Mouse (Mus musculus): Measurements from ENCODE around the gene Camk1d. TPM values are rescaled to one million over a fixed set of nuclear protein-coding genes. Genes with fewer than 3 reads are reported as not detected.

Gene Camk1d
- polyA plus RNA-seq, 1 experiment from 2014 or later = 2.4 TPM

DNA sequence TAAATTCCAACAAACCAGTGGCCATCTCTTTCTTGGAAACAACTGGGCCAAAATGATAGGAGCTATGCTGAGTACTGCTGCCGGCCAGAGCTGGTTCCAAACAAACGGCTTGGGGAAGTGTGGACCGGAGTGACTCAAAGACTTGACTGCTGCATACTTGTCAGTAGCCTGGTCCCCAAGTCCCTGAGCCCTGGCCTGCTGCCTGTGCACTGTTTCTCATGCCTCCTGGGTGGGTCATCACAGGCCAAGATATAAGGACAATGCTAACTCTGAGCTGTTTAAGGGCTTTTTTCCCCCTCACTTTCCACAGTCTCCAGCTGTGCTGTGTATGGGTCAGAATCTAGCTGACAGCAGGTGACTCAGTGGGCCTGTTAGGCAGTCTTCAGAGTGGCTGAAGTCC lies 409.2 kb downstream of the Camk1d start:
- Histone ChIP-seq H3K27me3 (no peaks in the 10 kb centered on the region), H3K4me3 (no peak overlapping the region), H3K27ac (no peak overlapping the region), H3K9me3 (replicated peaks) (no peaks in the 10 kb centered on the region), H3K36me3 (no peaks in the 10 kb centered on the region), H3K4me1 (replicated peaks) (no peaks in the 10 kb centered on the region), H3K9ac (no peak overlapping the region), H3K4me2 (no peak overlapping the region)
- no peak for ATAC-seq (replicated peaks; ENCODE audit: insufficient number of reproducible peaks, insufficient read depth, low FRiP score, low read depth)
- 64% methylated on average over 3 of the region's 3 CpGs for WGBS

DNA sequence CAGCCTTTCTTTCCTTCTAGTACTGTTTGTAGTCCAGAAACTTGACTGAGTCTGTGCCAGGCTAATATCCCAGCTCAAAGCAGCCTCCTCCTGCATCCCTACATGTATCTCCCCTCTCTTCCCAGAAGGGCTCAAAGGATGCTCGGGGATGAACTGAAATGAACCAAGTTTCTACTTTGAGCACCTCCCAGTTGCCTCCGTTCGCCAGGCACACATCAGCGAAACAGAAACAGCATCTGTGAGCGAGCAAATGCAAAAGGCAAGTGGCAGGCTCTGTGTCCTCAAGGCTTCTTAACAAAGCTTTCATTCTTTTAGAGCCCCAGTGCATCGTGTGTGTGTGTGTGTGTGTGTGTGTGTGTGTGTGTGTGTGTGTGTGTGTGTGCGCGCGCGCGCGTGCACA lies 409.9 kb downstream of the Camk1d start:
- no peak overlapping the region for H3K4me2 ChIP-seq
- no peak overlapping the region for H3K27ac ChIP-seq
- 87% methylated on average over 12 of the region's 12 CpGs for WGBS
- no peak overlapping the region for H3K4me3 ChIP-seq
- no peaks in the 10 kb centered on the region for H3K9me3 ChIP-seq (replicated peaks)
- H3K9ac ChIP-seq = no peak overlapping the region
- H3K4me1 ChIP-seq (replicated peaks) = no peaks in the 10 kb centered on the region
- ATAC-seq (replicated peaks; ENCODE audit: insufficient number of reproducible peaks, insufficient read depth, low FRiP score, low read depth) = no peak
- H3K36me3 ChIP-seq = no peaks in the 10 kb centered on the region
- no peaks in the 10 kb centered on the region for H3K27me3 ChIP-seq

DNA sequence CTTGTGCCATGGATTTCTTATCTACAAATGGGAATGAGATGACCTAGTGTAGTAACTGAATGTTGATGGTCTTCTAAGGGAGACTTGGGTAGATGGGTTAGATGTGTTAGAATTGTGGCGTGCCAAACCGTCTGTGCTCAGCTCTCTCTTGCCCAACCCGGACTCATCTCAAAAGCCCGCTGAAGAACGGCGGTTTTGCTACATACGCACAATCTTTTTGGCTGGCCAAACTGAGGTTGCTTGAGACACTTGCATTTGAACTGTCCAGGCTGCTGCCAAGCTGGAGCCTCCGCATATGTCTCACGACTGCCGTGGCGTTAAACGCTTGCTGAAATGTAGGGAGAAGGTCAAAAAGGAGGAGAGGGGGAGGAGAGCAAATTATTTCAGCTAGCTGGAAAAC lies 413.0 kb downstream of the Camk1d start:
- H3K9ac ChIP-seq = no peak overlapping the region
- H3K4me3 ChIP-seq = no peak overlapping the region
- ATAC-seq (replicated peaks; ENCODE audit: insufficient number of reproducible peaks, insufficient read depth, low FRiP score, low read depth) = no peak
- no peaks in the 10 kb centered on the region for H3K9me3 ChIP-seq (replicated peaks)
- WGBS = 79% methylated on average over 12 of the region's 12 CpGs
- no peaks in the 10 kb centered on the region for H3K36me3 ChIP-seq
- H3K4me2 ChIP-seq = no peak overlapping the region
- H3K27ac ChIP-seq = no peak overlapping the region
- H3K4me1 ChIP-seq (replicated peaks) = no peaks in the 10 kb centered on the region
- H3K27me3 ChIP-seq = no peaks in the 10 kb centered on the region

DNA sequence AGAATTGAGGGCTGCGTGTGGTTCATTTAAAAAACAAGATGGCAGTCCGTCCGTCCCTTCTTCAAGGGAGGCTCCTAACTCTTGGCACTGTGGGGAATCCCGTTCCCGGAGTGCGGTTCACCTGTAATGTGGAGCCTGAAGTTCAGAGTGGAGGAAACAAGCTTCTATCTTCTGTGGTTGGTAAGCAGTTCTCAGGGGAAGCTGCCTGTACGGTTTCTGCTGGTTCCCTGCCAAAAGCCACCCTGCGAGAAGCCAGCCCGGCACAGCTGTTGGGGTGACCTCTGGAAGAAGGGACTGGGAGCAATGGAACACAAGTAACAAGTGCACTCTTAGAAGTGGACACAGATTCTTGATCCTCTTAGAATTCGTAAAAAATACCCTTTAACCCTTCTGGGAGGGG lies 416.2 kb downstream of the Camk1d start:
- no peak overlapping the region for H3K27ac ChIP-seq
- no peaks in the 10 kb centered on the region for H3K9me3 ChIP-seq (replicated peaks)
- 79% methylated on average over 10 of the region's 10 CpGs for WGBS
- no peaks in the 10 kb centered on the region for H3K36me3 ChIP-seq
- H3K9ac ChIP-seq = no peak overlapping the region
- H3K4me3 ChIP-seq = no peak overlapping the region
- H3K27me3 ChIP-seq = no peaks in the 10 kb centered on the region
- ATAC-seq (replicated peaks; ENCODE audit: insufficient number of reproducible peaks, insufficient read depth, low FRiP score, low read depth) = no peak
- H3K4me1 ChIP-seq (replicated peaks) = no peaks in the 10 kb centered on the region
- H3K4me2 ChIP-seq = no peak overlapping the region

DNA sequence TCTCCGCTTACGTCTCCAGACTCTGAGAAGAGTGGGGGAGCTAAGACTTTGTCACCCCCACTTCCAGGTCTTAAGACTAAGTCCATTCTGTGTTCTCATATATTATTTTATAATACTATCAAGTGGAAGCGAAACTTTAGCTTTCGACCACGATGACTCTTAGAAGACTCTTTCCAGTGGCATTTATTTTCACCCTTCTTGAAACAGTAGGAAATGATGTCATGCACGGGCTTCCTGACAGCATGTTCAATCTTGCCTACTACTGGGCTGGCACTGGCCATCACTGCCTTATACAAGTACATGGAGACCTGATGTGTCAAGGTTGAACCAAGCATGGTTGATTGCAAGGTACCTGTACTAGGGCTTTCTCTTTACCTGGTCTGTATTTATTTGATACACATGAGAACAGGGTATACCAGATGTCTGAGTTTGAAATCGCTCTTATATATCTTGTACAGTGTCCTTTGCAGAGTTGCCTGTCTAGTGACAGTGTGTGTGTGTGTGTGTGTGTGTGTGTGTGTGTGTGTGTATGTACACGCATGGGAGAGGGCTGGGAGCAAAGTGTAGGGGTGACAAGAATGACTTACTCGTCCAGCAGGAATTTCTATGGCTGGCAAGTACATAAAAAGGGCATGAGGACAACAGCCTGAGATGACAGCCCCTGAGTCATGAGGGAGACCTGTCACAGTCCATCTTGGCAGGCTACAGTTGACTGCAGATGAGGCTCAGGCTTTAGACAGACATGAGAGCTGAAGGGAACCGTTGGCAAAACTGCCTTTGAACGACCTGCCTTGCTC lies 417.4 kb downstream of the Camk1d start:
- Histone ChIP-seq H3K9ac (no peak overlapping the region), H3K27ac (no peak overlapping the region), H3K4me3 (no peak overlapping the region), H3K4me1 (replicated peaks) (no peaks in the 10 kb centered on the region), H3K36me3 (no peaks in the 10 kb centered on the region), H3K4me2 (no peak overlapping the region), H3K27me3 (no peaks in the 10 kb centered on the region), H3K9me3 (replicated peaks) (no peaks in the 10 kb centered on the region)
- WGBS = 74% methylated on average over 11 of the region's 11 CpGs
- ATAC-seq (replicated peaks; ENCODE audit: insufficient number of reproducible peaks, insufficient read depth, low FRiP score, low read depth) = 0 out of 2 replicates have a peak, but pooled peaks have one; percentile 31

DNA sequence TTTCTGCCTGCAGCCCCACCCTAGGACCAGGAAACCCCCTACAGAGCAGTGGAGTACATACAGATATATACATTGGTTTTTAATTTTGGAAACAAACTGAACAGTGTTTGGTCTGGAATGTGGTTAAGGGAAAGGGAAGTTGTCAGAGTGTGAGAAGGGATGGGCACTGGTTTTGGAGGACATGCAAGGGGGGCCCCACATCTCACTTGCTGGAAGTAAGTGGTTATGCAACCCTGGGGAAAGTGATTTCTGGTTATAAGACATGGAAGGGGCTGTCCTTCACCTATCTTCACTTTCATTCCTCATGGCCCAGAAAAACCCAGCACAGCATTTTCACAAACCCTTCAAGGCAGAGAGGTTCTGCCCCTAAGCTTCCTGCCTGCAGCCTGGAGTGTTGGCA lies 419.2 kb downstream of the Camk1d start:
- no peak overlapping the region for H3K4me3 ChIP-seq
- no peak for ATAC-seq (replicated peaks; ENCODE audit: insufficient number of reproducible peaks, insufficient read depth, low FRiP score, low read depth)
- no peak overlapping the region for H3K4me2 ChIP-seq
- H3K36me3 ChIP-seq = no peaks in the 10 kb centered on the region
- no peak overlapping the region for H3K27ac ChIP-seq
- no peaks in the 10 kb centered on the region for H3K27me3 ChIP-seq
- no peaks in the 10 kb centered on the region for H3K4me1 ChIP-seq (replicated peaks)
- no peak overlapping the region for H3K9ac ChIP-seq
- no peaks in the 10 kb centered on the region for H3K9me3 ChIP-seq (replicated peaks)

DNA sequence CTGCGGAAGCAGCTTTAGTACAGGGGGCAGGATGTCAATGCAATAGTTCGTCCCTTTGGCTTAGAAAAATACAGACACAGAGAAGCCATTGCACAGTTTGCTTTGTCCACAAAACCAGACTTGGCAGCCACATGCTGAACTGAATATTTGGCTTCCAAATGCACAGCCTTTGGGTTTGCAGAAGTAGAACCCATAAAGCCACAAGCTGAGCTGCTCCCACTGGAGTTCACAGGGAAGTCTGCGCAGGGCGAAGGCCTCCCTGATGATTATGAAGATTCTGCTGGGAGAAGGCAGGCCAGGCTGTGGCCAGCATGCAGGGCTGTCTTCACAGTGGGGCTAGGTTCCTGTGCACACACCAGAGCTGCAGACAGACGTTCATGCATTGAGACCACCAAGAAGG lies 419.9 kb downstream of the Camk1d start:
- Histone ChIP-seq H3K9ac (no peak overlapping the region), H3K27ac (no peak overlapping the region), H3K27me3 (no peaks in the 10 kb centered on the region), H3K4me1 (replicated peaks) (no peaks in the 10 kb centered on the region), H3K4me2 (no peak overlapping the region), H3K9me3 (replicated peaks) (no peaks in the 10 kb centered on the region), H3K4me3 (no peak overlapping the region), H3K36me3 (no peaks in the 10 kb centered on the region)
- no peak for ATAC-seq (replicated peaks; ENCODE audit: insufficient number of reproducible peaks, insufficient read depth, low FRiP score, low read depth)
- 66% methylated on average over 5 of the region's 5 CpGs for WGBS

DNA sequence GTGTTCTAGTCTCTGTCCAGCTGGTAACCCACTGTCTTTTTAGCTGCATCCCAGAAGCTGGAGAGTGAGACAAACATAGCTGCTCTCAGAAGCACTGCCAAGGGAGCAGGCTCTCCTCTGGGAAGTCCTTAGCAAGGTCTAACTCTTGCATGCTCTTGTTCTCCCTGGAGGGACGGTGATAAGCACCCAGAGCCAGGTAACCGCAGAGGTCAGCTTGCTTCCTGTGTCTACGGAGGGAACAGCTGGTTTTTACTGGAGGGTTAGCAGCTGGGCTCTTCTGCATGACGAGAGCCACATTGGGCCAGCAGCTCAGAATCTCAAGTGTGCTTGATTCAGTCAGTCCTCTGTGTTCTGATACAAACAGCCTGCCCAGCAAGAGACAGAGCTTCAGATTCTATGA lies 425.7 kb downstream of the Camk1d start:
- 54% methylated on average over 4 of the region's 4 CpGs for WGBS

DNA sequence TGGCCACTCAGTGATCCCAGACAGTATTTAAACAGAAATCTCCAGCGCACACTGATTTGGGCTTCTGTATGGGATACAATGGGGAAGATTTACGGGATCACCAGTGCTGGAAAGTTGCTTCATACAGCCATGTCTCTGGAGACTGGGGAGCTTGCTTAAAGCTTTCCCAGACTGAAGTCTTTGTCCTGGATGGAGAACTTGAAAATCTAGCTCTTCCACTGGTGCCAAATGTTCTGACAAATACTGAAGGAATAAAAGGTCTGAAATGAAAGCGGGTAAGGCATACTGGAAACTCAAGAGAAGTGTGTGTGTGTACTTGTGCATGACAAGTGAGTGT lies 427.3 kb downstream of the Camk1d start:
- peaks cover 4% of the 10 kb centered on the region; the same call in 1 of the 2 replicates for H3K4me1 ChIP-seq (replicated peaks)
- H3K9ac ChIP-seq = no peak overlapping the region
- H3K4me3 ChIP-seq = no peak overlapping the region
- no peak overlapping the region for H3K4me2 ChIP-seq
- H3K27me3 ChIP-seq = no peaks in the 10 kb centered on the region
- no peak overlapping the region for H3K27ac ChIP-seq
- WGBS = 83% methylated on average over 3 of the region's 3 CpGs
- no peaks in the 10 kb centered on the region for H3K9me3 ChIP-seq (replicated peaks)
- no peaks in the 10 kb centered on the region for H3K36me3 ChIP-seq
- no peak for ATAC-seq (replicated peaks; ENCODE audit: insufficient number of reproducible peaks, insufficient read depth, low FRiP score, low read depth)

More for the DNA sequence above, 425.7 kb downstream of the Camk1d start:
- no peak overlapping the region for H3K4me3 ChIP-seq
- H3K27ac ChIP-seq = no peak overlapping the region
- no peaks in the 10 kb centered on the region for H3K9me3 ChIP-seq (replicated peaks)
- no peaks in the 10 kb centered on the region for H3K36me3 ChIP-seq
- H3K27me3 ChIP-seq = no peaks in the 10 kb centered on the region
- peaks cover 4% of the 10 kb centered on the region; the same call in 1 of the 2 replicates for H3K4me1 ChIP-seq (replicated peaks)
- no peak for ATAC-seq (replicated peaks; ENCODE audit: insufficient number of reproducible peaks, insufficient read depth, low FRiP score, low read depth)
- no peak overlapping the region for H3K4me2 ChIP-seq
- H3K9ac ChIP-seq = no peak overlapping the region

DNA sequence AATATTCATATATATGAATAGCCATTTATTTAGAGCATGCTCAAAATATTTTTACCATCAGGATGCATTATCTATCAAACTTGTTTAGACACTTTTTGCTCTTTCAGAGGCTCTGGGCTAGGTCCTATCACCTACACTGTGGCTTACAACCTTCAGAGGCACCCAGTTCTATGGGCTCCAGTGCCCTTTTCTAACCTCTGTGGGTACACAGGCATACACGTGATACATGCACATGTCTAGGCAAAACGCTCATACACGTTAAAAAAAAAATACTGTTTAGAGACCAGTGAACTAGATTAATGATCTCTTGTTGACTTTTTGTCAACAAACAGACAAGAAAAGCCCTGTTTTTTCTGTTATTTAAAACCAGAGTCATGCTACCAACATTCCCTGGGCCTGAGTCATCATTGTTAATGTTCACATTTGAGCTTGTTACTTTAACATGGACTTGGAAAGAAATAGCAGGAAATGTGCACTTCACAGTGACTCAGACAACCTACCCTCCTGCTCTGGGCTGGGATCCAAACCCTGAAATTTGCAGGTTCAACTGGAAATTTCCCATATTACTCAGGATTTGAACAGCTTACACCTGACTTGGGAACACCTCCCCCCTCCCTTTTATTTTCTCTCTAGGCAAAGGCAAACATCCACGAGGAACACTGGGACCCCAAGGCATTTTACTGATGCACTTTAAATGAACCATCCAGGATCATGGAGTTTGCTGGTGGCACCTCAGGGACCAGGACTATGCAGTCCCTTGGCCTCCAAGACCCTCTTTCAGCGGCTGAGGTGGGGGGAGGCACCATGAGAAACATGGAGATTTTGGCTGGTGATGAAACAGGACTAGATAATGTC lies 427.9 kb downstream of the Camk1d start:
- Histone ChIP-seq H3K4me1 (replicated peaks) (peaks cover 4% of the 10 kb centered on the region; the same call in 1 of the 2 replicates), H3K27ac (no peak overlapping the region), H3K4me2 (no peak overlapping the region), H3K36me3 (no peaks in the 10 kb centered on the region), H3K9me3 (replicated peaks) (no peaks in the 10 kb centered on the region), H3K27me3 (no peaks in the 10 kb centered on the region), H3K4me3 (no peak overlapping the region), H3K9ac (no peak overlapping the region)
- WGBS = 59% methylated on average over 5 of the region's 5 CpGs
- no peak for ATAC-seq (replicated peaks; ENCODE audit: insufficient number of reproducible peaks, insufficient read depth, low FRiP score, low read depth)

DNA sequence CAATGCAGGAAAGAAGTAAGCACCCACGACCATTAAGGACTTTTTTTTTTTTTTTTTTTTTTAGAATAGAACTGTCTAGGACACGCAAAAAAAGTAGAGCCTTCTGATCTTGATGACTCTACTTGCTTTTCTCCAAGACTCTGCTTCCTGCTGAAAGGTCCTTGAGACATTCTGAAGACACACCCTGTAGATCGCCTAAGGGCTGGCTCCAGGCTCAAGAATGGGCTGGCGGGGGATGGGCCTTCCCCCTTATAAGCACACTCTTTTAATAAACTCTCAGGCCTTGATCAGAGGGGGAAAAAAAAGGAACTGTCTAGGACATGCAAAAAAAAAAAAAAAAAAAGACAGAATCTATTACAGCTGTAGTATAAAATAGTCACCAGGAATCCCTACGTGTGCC lies 430.0 kb downstream of the Camk1d start:
- Histone ChIP-seq H3K36me3 (no peaks in the 10 kb centered on the region), H3K9me3 (replicated peaks) (no peaks in the 10 kb centered on the region), H3K27me3 (no peaks in the 10 kb centered on the region), H3K4me2 (no peak overlapping the region), H3K27ac (no peak overlapping the region), H3K4me3 (no peak overlapping the region), H3K9ac (no peak overlapping the region), H3K4me1 (replicated peaks) (peaks cover 4% of the 10 kb centered on the region; the same call in 1 of the 2 replicates)
- 70% methylated on average over 5 of the region's 5 CpGs for WGBS
- ATAC-seq (replicated peaks; ENCODE audit: insufficient number of reproducible peaks, insufficient read depth, low FRiP score, low read depth) = no peak

Measured in heart, embryonic 15.5 days (tissue).